Mouse (Mus musculus) kidney, postnatal 4 days (tissue): ENCODE measurements around the gene Prkg2.

Source experiments
- DNase-seq, 2 experiments: peaks; one replicate each; pipeline ENCODE4 v3.0.0; 2021; ENCODE audit warnings: mixed read lengths in 2 of 2

The Prkg2 gene

DNA sequence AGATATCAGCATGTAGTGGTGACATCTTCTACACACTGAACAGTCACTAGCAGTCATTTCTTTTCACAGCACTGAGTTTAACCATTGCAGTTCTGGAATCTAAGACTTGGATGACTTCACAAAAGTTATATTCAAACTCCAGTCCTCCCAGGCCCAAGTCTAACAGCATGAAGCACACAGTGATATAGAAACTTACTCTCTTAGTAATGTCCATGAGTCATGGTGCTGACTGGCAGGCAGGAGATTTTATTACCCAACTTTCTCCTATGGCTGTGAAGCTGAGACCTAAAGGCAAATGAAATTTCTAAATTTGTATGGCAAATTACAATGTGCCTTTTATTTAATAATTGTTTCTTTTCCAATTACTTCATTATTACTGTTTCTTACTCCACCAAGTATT is 139.2 kb downstream of the Prkg2 start:
- DNase-seq, result no peak

DNA sequence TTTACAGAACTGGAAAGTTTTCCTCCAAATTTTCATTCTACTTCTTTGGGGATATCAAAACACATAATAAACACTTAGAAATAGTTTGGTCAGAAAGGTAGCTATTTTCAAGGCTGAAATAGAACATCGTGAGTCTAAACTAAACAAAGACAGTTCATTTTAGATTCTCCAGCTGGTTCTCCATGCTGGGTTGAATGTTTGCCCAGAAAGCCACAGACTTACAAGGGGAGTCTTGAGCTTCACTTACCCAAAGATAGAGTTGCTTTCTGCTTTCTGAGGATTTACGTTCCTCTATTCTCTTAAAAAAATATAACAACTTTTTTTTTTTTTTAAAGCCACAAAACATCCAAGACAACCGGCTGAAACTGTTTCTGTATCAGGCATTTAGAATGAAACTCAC is 142.9 kb downstream of the Prkg2 start:
- no peak for DNase-seq

- no peak for DNase-seq
These were observed 146.6 kb downstream of the Prkg2 start for GRCm38 (mm10) chr5:98890544-98891050.

DNA sequence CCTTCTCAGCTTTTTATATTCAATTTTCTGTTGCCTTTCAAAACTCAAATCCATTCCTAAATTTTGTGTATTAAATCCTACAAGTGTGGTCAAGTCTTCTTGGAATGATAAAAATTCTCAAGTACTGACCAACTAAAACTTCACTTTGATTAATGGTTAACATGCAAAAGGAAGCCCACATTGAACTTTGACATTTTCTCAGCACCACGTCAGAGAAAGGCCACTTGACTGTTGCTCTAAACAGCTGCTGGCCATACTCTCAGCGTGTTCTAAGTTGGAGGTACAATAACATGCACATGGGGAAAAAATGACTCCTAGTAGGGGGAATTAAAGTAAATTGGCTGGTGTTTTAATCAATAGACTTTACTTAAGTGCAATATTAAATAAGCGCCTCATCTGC is 155.1 kb downstream of the Prkg2 start:
- DNase-seq, result no peak
